Mouse (Mus musculus): ENCODE results near the gene Naaladl2. TPM values are rescaled to one million over a fixed set of nuclear protein-coding genes. Genes with fewer than 3 reads are reported as not detected.

Gene Naaladl2
- total and polyA plus RNA-seq, 3 experiments: 0.05 TPM; not detected in 2

DNA sequence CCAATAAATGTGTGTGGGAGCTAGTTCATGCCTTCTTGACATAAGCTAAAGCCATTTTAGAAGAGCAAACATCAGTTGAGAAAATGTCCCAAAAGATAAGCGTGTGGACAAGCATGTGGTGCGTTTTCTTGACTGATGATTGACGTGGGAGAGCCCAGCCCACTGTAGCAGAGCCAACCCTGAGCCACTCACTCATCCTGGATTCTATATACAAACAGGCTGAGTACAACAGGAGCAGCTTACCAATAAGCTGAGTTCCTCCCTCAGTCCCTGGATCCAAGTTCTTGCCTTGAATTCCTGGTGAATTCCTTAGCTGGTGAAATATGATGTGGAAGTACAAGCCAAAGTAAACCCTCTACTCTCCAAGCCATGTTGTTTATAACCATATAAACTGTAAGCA, 395.0 kb downstream of the Naaladl2 start:
- DNase-seq (ENCODE audit: low spot score) (no peak), ATAC-seq (ENCODE audit: extremely low read depth, insufficient number of reproducible peaks, low FRiP score, poor library complexity, severe bottlenecking) (no peak)
- H3K36me3 ChIP-seq (replicated peaks): no peaks in the 10 kb centered on the region
- H3K4me3 ChIP-seq (ENCODE audit: low read depth, low read length): no peak overlapping the region
- TF ChIP-seq CTCF (IDR thresholded peaks at IDR 0.05; ENCODE audit: low read depth, low read length): no peak
- TF ChIP-seq GATA1 (IDR thresholded peaks at IDR 0.05; ENCODE audit: borderline replicate concordance, low read length): no peak
- no peak for TF ChIP-seq GATA2 (IDR thresholded peaks at IDR 0.05; ENCODE audit: borderline replicate concordance, low read depth, low read length)
- no peak for TF ChIP-seq TAL1 (conservative IDR thresholded peaks at IDR 0.05; ENCODE audit: low read depth, low read length)
- TF ChIP-seq POLR2AphosphoS5 (IDR thresholded peaks at IDR 0.05; ENCODE audit: insufficient replicate concordance, low read depth, low read length): no peak
- H3K4me1 ChIP-seq (ENCODE audit: insufficient read depth, low read depth, low read length): no peaks in the 10 kb centered on the region
- H3K9me3 ChIP-seq (replicated peaks): no peaks in the 10 kb centered on the region
- H3K27me3 ChIP-seq (ENCODE audit: insufficient read depth, low read length): no peaks in the 10 kb centered on the region

- TF ChIP-seq POLR2AphosphoS5 (IDR thresholded peaks at IDR 0.05; ENCODE audit: insufficient replicate concordance, low read depth, low read length) (no peak), GATA2 (IDR thresholded peaks at IDR 0.05; ENCODE audit: borderline replicate concordance, low read depth, low read length) (no peak), CTCF (IDR thresholded peaks at IDR 0.05; ENCODE audit: low read depth, low read length) (no peak), GATA1 (IDR thresholded peaks at IDR 0.05; ENCODE audit: borderline replicate concordance, low read length) (no peak), TAL1 (conservative IDR thresholded peaks at IDR 0.05; ENCODE audit: low read depth, low read length) (no peak)
- Histone ChIP-seq H3K36me3 (replicated peaks) (no peaks in the 10 kb centered on the region), H3K9me3 (replicated peaks) (no peaks in the 10 kb centered on the region), H3K4me1 (ENCODE audit: insufficient read depth, low read depth, low read length) (no peaks in the 10 kb centered on the region), H3K27me3 (ENCODE audit: insufficient read depth, low read length) (no peaks in the 10 kb centered on the region), H3K4me3 (ENCODE audit: low read depth, low read length) (no peak overlapping the region)
- ATAC-seq (ENCODE audit: extremely low read depth, insufficient number of reproducible peaks, low FRiP score, poor library complexity, severe bottlenecking) (no peak), DNase-seq (ENCODE audit: low spot score) (no peak)
These were observed 396.7 kb downstream of the Naaladl2 start for GRCm38 (mm10) chr3:24747182-24747856.

GRCm38 (mm10) chr3:24743946-24744345, 400.1 kb downstream of the Naaladl2 start:
- Histone ChIP-seq H3K4me3 (ENCODE audit: low read depth, low read length) (no peak overlapping the region), H3K9me3 (replicated peaks) (no peaks in the 10 kb centered on the region), H3K36me3 (replicated peaks) (no peaks in the 10 kb centered on the region), H3K4me1 (ENCODE audit: insufficient read depth, low read depth, low read length) (no peaks in the 10 kb centered on the region), H3K27me3 (ENCODE audit: insufficient read depth, low read length) (no peaks in the 10 kb centered on the region)
- ATAC-seq (ENCODE audit: extremely low read depth, insufficient number of reproducible peaks, low FRiP score, poor library complexity, severe bottlenecking) (no peak), DNase-seq (ENCODE audit: low spot score) (no peak)
- TF ChIP-seq CTCF (IDR thresholded peaks at IDR 0.05; ENCODE audit: low read depth, low read length): no peak

DNA sequence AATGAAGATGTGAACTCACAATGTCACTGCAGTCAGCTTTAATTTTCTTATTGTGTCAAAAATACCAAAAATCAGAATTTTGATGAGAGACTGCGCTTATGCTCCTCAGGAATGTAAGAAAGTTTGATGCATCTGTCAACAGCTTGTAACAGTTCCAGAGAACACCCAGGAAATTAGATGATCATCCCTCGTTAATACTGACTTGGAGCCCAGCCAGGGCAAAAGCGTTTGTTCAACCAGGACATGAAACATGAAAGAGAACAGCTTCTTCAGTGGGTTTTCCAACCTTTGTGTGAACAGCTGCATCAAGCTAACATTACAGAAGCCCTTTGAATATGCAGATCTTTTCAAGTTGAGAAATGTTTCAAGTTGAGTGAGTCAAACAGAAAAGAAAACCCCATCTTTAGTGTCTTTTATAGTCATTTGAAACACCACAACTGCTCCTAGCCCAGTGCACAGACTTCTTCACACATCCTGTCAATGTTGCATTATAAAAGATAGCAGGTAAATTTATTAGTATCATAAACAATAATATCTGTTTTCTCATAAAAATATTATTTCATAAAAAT, 424.8 kb downstream of the Naaladl2 start:
- no peak for TF ChIP-seq GATA2 (IDR thresholded peaks at IDR 0.05; ENCODE audit: borderline replicate concordance, low read depth, low read length)
- TF ChIP-seq CTCF (IDR thresholded peaks at IDR 0.05; ENCODE audit: low read depth, low read length): no peak
- no peak for TF ChIP-seq GATA1 (IDR thresholded peaks at IDR 0.05; ENCODE audit: borderline replicate concordance, low read length)
- TF ChIP-seq POLR2AphosphoS5 (IDR thresholded peaks at IDR 0.05; ENCODE audit: insufficient replicate concordance, low read depth, low read length): no peak
- TF ChIP-seq TAL1 (conservative IDR thresholded peaks at IDR 0.05; ENCODE audit: low read depth, low read length): no peak

DNA sequence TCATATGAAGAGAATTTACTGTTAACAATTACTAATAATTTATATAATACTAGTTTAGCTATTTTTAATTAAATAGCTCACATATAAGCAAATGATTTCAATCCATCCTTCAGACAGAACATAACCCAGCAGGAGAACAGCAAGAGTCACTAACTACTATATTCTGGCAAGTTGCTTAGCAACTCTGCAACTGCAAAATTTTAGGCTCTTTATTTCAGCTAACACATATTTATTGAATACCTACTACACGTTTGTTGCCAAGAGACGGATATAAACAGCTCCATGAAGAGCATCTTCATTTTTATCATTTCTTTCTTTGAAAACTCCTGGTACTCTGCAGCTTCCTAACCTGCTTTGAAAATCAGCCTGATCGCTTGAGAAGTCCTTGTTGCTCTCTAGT, 429.3 kb downstream of the Naaladl2 start:
- TF ChIP-seq GATA2 (IDR thresholded peaks at IDR 0.05; ENCODE audit: borderline replicate concordance, low read depth, low read length) (no peak), TAL1 (conservative IDR thresholded peaks at IDR 0.05; ENCODE audit: low read depth, low read length) (no peak), GATA1 (IDR thresholded peaks at IDR 0.05; ENCODE audit: borderline replicate concordance, low read length) (no peak), POLR2AphosphoS5 (IDR thresholded peaks at IDR 0.05; ENCODE audit: insufficient replicate concordance, low read depth, low read length) (no peak), CTCF (IDR thresholded peaks at IDR 0.05; ENCODE audit: low read depth, low read length) (no peak)
- DNase-seq (ENCODE audit: low spot score): no peak
- no peaks in the 10 kb centered on the region for H3K4me1 ChIP-seq (ENCODE audit: insufficient read depth, low read depth, low read length)
- no peak overlapping the region for H3K4me3 ChIP-seq (ENCODE audit: low read depth, low read length)
- no peaks in the 10 kb centered on the region for H3K9me3 ChIP-seq (replicated peaks)
- no peaks in the 10 kb centered on the region for H3K36me3 ChIP-seq (replicated peaks)
- 0 out of 2 replicates have a peak, but pooled peaks cover 4% of the 10 kb centered on the region for H3K27me3 ChIP-seq (ENCODE audit: insufficient read depth, low read length)
- ATAC-seq (ENCODE audit: extremely low read depth, insufficient number of reproducible peaks, low FRiP score, poor library complexity, severe bottlenecking): no peak

More for the DNA sequence above, 424.8 kb downstream of the Naaladl2 start:
- 0 out of 2 replicates have a peak, but pooled peaks cover 3% of the 10 kb centered on the region for H3K27me3 ChIP-seq (ENCODE audit: insufficient read depth, low read length)
- no peaks in the 10 kb centered on the region for H3K4me1 ChIP-seq (ENCODE audit: insufficient read depth, low read depth, low read length)
- H3K9me3 ChIP-seq (replicated peaks): no peaks in the 10 kb centered on the region
- DNase-seq (ENCODE audit: low spot score) (no peak), ATAC-seq (ENCODE audit: extremely low read depth, insufficient number of reproducible peaks, low FRiP score, poor library complexity, severe bottlenecking) (no peak)
- no peak overlapping the region for H3K4me3 ChIP-seq (ENCODE audit: low read depth, low read length)
- no peaks in the 10 kb centered on the region for H3K36me3 ChIP-seq (replicated peaks)

DNA sequence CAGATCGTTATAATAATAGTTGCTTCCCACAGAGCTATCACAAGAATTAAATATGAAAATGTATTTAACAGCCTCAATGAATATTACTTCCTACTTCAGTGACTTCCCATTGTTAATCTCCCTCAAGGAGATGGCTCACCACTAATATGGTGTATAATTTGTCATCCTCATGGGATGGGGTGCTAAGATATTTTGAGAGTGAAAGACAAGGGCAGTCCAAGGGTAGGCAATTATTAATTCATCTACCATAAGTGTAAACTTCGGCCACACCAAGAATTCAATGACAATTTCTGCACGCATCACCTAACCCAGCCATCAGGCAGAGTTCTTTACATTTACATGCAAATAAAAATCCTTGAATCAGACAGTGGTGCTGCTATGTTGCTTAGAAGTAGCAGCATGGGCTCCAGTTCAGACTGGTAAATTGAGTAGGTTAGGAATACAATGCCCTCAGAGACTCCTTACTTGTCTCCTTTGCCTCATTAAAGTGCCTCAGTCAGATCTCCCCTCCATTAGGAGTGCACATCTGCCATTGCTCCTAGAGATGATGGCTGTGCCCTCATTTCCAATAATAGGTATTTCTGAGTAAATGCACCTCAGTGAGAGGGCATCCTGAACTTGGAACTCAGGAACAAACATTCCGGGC, 438.2 kb downstream of the Naaladl2 start:
- H3K36me3 ChIP-seq (replicated peaks): no peaks in the 10 kb centered on the region
- TF ChIP-seq POLR2AphosphoS5 (IDR thresholded peaks at IDR 0.05; ENCODE audit: insufficient replicate concordance, low read depth, low read length) (no peak), CTCF (IDR thresholded peaks at IDR 0.05; ENCODE audit: low read depth, low read length) (no peak)
- H3K9me3 ChIP-seq (replicated peaks): no peaks in the 10 kb centered on the region
- no peaks in the 10 kb centered on the region for H3K4me1 ChIP-seq (ENCODE audit: insufficient read depth, low read depth, low read length)
- H3K27me3 ChIP-seq (ENCODE audit: insufficient read depth, low read length): 0 out of 2 replicates have a peak, but pooled peaks cover 4% of the 10 kb centered on the region
- no peak for ATAC-seq (ENCODE audit: extremely low read depth, insufficient number of reproducible peaks, low FRiP score, poor library complexity, severe bottlenecking)
- H3K4me3 ChIP-seq (ENCODE audit: low read depth, low read length): no peak overlapping the region
- DNase-seq (ENCODE audit: low spot score): no peak

Measured in G1E (cell line).